Mouse (Mus musculus) liver, embryonic 14.5 days (tissue): ENCODE results near the gene Mpeg1.

Experiments
- CTCF ChIP-seq: IDR thresholded peaks from 2 replicates; pipeline ENCODE4 v1.5.1; 2016; ENCODE audit warnings: antibody characterized with exemption, low read depth, control low read depth
- EP300 ChIP-seq: IDR thresholded peaks from 2 replicates; pipeline ENCODE4 v1.6.1; 2016; ENCODE audit warnings: antibody characterized with exemption, low read depth

GRCm38 (mm10) chr19:12491636-12492035, 31.1 kb downstream of the Mpeg1 start:
- TF ChIP-seq CTCF: no peak
- TF ChIP-seq EP300: no peak
